Mouse (Mus musculus) MN1 (cell line): ENCODE results near the gene Pgm2l1.

Source experiments
- DNase-seq: peaks from one replicate; pipeline ENCODE4 v3.0.0-alpha.2; 2016; ENCODE audit warnings: low spot score

Gene Pgm2l1

DNA sequence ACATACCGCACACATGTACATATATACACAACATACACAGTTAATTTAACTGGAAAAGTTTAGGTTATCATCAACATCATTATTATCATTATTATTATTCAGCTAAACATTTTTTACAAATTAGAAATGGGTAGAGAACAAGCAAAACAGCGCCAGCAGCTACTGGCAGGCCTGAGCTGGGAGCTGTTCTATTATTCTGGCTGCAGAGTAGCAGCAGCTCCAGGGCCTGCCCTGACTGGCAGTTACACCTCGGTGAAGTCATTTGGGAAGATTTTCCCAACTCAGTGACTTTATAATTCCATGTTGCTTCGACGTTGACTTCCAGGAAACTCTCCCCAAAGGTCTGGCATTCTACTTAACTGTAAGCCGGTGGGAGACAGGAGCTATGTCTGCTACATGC, 69.5 kb downstream of the Pgm2l1 start:
- DNase-seq = no peak

DNA sequence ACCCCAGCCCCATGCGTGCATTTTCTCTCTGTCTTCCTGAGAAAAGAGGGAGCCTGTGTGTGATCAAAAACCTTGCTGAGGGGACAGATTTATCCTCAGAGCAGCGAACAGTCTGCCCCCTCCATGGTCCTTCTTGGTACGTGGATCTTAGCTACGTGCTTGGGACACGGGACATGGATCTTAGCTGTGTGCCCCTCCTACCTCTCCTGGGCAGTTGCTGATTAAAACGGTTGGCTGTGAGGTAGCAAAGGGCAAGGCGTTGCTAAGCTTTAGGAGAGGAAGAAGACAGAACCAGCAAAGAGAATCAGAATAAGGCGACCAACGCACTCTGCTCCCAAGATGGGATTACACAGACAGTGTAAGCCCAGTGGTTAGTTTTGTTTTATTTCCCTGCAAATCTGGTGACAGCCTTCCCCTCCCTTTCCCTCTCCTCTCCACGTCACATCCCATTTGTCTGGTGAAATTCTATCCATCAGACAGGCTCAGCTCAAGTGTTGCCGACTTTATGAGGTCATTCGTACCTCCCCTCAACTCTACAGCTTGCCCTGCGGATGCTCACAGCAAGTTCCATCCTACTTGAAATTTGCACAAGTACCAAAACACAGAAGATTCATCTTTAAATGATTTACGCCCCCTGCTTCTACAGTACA, 71.8 kb downstream of the Pgm2l1 start:
- no peak for DNase-seq

- DNase-seq = no peak
Observed at GRCm38 (mm10) chr7:100301390-100301789, 74.2 kb downstream of the Pgm2l1 start.

- peak; percentile 65 for DNase-seq
Observed at GRCm38 (mm10) chr7:100302316-100302715, 75.1 kb downstream of the Pgm2l1 start.

- DNase-seq = no peak
Observed at GRCm38 (mm10) chr7:100305894-100306293, 78.7 kb downstream of the Pgm2l1 start.

- peak; percentile 42 for DNase-seq
Observed at GRCm38 (mm10) chr7:100307872-100308653, 80.9 kb downstream of the Pgm2l1 start.

- peak; percentile 42 for DNase-seq
Observed at GRCm38 (mm10) chr7:100309216-100309615, 82.0 kb downstream of the Pgm2l1 start.

DNA sequence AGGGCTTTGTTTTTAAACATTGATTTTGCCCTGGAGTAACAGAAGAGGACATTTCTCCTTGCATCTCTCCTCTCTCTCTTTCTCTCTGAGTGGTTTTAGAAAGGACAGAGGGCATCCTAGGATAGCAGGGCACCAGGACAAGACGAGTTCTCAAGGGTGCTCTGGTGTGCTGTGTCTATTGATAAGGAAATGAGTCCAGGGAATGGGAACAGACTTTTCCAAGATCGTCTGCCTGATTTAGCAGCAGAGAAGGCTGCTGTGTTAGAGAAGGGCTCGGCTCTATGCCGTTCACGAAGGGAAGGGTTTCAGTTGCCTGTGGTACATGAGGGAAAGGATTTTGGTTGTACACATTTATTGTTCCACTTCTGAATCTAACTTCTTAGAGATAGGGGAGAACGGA, 82.5 kb downstream of the Pgm2l1 start:
- DNase-seq = peak; percentile 29

DNA sequence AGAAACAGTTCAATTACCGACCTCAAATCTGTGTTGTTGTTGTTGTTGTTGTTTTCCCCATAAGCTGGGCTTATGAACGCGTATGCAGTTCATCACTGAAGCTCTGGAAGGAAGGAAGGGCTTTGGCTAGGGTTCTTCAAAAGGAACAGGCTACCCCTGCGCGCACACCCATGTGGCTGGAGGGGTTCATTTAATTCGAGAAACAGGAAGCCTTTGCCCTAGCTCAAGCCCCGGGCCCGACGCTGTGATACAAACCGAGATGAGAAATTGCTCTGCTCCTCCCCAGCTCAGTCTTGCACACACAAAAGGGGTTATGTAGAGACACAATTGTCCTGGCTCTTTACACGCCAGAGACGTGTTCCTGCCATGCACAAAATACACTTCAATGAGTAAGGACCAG, 83.1 kb downstream of the Pgm2l1 start:
- DNase-seq = no peak

DNA sequence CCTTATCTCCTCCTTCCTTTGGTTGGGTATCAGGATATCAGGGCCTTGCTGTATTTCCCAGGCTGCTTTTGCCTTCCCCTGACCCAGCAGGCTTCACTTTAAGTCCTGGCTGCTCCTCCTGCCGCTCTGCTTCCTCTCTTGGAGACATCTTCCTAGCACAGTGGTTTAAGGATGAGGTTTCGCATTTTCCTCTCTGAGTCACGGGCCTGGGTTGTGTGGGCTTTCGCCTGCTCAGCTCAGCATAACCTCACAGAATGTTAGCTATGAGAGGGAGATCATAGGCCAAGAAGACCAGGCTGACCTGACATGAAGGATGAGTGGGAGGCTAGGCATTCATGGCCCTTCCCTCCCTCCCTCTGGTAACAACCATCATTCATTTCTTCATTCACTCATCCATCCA, 85.5 kb downstream of the Pgm2l1 start:
- DNase-seq = no peak

- DNase-seq = no peak
Observed at GRCm38 (mm10) chr7:100316924-100317323, 89.7 kb downstream of the Pgm2l1 start.

GRCm38 (mm10) chr7:100317534-100317933, 90.3 kb downstream of the Pgm2l1 start:
- no peak for DNase-seq

DNA sequence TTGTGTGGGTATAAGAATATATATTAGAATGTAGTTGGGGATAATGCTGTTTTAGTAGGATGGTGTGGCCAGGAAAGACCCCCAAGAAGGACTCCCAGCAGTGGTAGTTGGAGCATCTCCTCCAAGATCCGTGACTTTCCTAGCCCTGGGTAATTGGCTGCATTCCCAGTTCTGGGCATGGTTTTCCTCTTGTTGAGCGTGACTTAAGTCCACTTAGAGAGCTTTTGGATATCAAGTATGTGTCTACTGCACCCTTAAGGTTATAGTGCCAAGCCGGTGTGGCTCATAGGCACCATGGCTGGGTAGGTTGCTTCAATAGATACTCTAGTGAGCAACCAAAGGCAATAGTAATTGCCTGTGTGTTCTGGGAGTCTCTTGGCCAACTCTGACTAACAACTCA, 96.5 kb downstream of the Pgm2l1 start:
- peak; percentile 17 for DNase-seq

DNA sequence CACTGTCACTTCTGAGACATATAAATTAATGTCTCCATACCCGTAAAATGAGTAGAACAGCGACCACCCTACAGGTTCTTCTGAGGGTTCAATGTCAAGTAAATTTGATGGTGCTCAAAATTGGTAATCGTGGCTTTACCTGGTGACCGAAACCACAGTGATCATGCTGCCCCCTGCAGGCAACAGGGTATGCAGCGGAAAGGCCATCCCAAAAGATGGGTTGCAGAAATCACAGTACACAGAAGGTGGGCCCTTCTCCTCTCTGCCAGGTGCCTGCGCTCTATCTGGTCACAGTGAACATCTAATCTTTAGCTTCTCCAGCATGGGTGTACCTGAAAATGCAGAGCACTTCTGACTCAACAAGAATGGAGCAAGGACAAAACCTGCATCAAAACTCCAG, 98.3 kb downstream of the Pgm2l1 start:
- peak; percentile 40 for DNase-seq

DNA sequence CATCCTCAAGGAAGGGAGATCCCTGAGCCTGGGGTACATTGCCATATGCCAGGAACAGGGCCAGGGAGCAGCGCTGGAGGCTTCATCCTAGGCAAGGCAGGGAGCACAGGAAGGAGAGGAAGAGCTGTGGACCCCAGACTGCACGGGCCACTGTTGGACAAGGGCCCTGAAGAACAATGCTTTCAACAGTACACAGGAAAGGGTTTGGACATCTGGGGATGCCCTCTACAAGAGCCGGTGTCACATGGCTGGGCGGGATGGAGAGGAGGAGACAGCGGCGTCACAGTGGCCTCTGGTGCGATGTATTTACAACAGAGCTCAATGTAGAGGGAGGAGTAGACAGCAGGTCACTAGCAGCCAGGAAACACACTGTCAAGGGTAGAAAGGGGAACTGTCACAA, 100.3 kb downstream of the Pgm2l1 start:
- DNase-seq = no peak
